Mouse (Mus musculus): Measurements from ENCODE around the gene Srsf9. TPM values are rescaled to one million over a fixed set of nuclear protein-coding genes. Genes with fewer than 3 reads are reported as not detected.

Srsf9 gene
- polyA plus RNA-seq, 1 experiment from 2014 or later: 320 TPM

DNA sequence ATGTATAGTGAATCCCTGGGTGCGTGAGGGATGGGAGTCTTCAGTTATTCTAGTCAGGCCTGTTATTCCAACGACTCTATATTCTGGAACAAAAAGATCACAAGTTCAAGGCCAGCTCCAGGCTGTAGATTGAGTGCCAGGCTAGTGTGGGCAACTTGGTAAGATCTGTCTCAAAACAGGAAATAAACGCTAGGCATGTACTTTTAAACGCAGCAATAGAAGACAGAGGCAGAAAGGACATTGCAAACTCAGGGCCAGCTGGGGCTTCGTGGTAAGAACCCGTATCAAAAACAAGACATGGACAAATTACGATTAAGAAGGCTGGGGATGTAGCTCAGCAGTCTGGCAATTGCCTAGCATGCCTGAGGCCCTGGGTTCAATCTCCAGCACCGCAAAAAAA lies 32.5 kb downstream of the Srsf9 start:
- no peak for ATAC-seq (ENCODE audit: low FRiP score, low TSS enrichment)
- H3K9ac ChIP-seq (ENCODE audit: low read depth, low read length): no peak overlapping the region
- no peaks in the 10 kb centered on the region for H3K9me3 ChIP-seq (ENCODE audit: control insufficient read depth, low read length)
- WGBS: 80% methylated on average over 8 of the region's 8 CpGs
- H3K27ac ChIP-seq (ENCODE audit: low read depth, low read length): 0 out of 2 replicates have a peak overlapping the region, but pooled peaks have one; percentile 11
- H3K27me3 ChIP-seq (ENCODE audit: control insufficient read depth, insufficient read depth, low read length): no peaks in the 10 kb centered on the region
- no peak overlapping the region for H3K4me3 ChIP-seq (ENCODE audit: low read length)
- no peaks in the 10 kb centered on the region for H3K4me1 ChIP-seq (ENCODE audit: control insufficient read depth, insufficient read depth, low read length)
- H3K4me2 ChIP-seq (replicated peaks; ENCODE audit: low read depth, low read length): no peak overlapping the region
- no peaks in the 10 kb centered on the region for H3K36me3 ChIP-seq (ENCODE audit: control insufficient read depth, insufficient read depth, low read length)

- ATAC-seq (ENCODE audit: low FRiP score, low TSS enrichment): peak; percentile 36; the same call in 1 of the 2 replicates
- no peak overlapping the region for H3K27ac ChIP-seq (ENCODE audit: low read depth, low read length)
- WGBS: 30% methylated on average over 5 of the region's 5 CpGs
These were observed 32.9 kb downstream of the Srsf9 start for GRCm38 (mm10) chr5:115359851-115360372.

DNA sequence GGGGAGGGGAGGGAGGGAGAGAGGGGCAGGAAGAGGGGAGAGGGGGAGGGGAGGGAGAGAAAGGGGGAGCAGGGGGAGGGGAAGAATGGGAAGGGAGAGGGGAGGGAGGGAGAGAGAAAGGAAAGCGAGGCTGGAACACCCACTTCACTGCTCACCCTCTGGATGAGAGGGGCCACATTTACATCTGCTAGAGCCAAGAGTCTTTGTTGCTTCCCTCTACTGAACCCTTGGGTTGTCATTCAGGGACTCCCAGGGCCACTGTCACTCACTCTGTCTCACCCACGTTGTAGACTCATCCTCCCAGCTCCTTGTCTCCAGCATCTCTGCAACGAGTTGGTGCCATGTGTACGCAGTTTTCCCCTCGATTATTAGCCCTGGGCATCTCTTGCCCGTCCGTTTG lies 35.2 kb downstream of the Srsf9 start:
- no peaks in the 10 kb centered on the region for H3K4me1 ChIP-seq (ENCODE audit: control insufficient read depth, insufficient read depth, low read length)
- ATAC-seq (ENCODE audit: low FRiP score, low TSS enrichment): no peak
- H3K36me3 ChIP-seq (ENCODE audit: control insufficient read depth, insufficient read depth, low read length): no peaks in the 10 kb centered on the region
- no peaks in the 10 kb centered on the region for H3K27me3 ChIP-seq (ENCODE audit: control insufficient read depth, insufficient read depth, low read length)
- H3K4me3 ChIP-seq (ENCODE audit: low read length): no peak overlapping the region
- no peaks in the 10 kb centered on the region for H3K9me3 ChIP-seq (ENCODE audit: control insufficient read depth, low read length)
- H3K9ac ChIP-seq (ENCODE audit: low read depth, low read length): no peak overlapping the region
- WGBS: 44% methylated on average over 7 of the region's 7 CpGs
- no peak overlapping the region for H3K27ac ChIP-seq (ENCODE audit: low read depth, low read length)
- no peak overlapping the region for H3K4me2 ChIP-seq (replicated peaks; ENCODE audit: low read depth, low read length)

More at GRCm38 (mm10) chr5:115359851-115360372, 32.9 kb downstream of the Srsf9 start:
- no peaks in the 10 kb centered on the region for H3K4me1 ChIP-seq (ENCODE audit: control insufficient read depth, insufficient read depth, low read length)
- no peaks in the 10 kb centered on the region for H3K9me3 ChIP-seq (ENCODE audit: control insufficient read depth, low read length)
- H3K36me3 ChIP-seq (ENCODE audit: control insufficient read depth, insufficient read depth, low read length): no peaks in the 10 kb centered on the region
- no peaks in the 10 kb centered on the region for H3K27me3 ChIP-seq (ENCODE audit: control insufficient read depth, insufficient read depth, low read length)
- no peak overlapping the region for H3K9ac ChIP-seq (ENCODE audit: low read depth, low read length)
- no peak overlapping the region for H3K4me2 ChIP-seq (replicated peaks; ENCODE audit: low read depth, low read length)
- no peak overlapping the region for H3K4me3 ChIP-seq (ENCODE audit: low read length)

DNA sequence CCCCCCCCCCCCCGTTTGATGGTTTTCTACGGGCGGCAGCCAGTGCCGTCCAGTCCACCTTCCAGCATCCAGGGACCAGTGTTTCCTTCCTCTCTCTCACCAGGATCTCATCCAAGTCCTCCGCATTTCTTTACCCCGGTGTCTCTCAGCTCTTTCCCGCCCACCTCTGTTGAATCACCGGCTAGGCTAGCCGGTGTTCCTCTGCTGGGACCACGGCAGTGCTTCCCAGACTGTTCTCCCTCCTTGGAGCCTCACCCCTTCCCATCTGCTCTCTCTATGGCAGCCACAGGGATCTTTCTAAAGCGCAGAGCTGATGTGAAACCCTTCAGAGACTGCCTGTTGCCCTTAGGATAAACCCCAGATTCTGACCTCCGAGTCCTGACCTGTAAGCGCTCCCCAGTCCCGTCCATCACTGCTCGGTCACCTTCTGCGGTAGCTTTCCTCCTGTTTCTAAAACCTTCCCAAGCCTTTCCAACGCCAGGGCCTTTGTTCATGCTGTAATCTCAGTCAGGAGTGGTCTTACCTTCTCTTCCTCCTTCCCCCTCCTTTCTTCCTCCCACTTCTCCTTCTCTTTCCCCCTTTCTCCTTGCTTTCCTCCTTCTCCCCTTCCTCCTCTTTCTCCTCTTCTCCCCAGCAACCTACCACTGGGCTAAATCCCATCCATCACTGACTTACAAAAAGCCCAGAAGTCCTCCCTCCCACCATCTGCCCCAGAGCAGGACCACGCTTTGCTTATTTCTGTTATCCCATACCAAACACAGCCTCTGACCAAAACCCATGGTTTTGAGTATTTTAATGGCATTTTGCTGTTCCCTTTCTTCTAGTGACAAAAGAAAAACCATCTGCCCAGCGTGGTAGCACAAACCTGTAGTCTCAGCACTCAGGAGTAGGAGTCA lies 36.1 kb downstream of the Srsf9 start:
- H3K27ac ChIP-seq (ENCODE audit: low read depth, low read length): no peak overlapping the region
- no peak overlapping the region for H3K9ac ChIP-seq (ENCODE audit: low read depth, low read length)
- H3K9me3 ChIP-seq (ENCODE audit: control insufficient read depth, low read length): no peaks in the 10 kb centered on the region
- no peak overlapping the region for H3K4me3 ChIP-seq (ENCODE audit: low read length)
- ATAC-seq (ENCODE audit: low FRiP score, low TSS enrichment): no peak
- WGBS: 20% methylated on average over 19 of the region's 19 CpGs
- H3K27me3 ChIP-seq (ENCODE audit: control insufficient read depth, insufficient read depth, low read length): no peaks in the 10 kb centered on the region
- no peak overlapping the region for H3K4me2 ChIP-seq (replicated peaks; ENCODE audit: low read depth, low read length)
- no peaks in the 10 kb centered on the region for H3K4me1 ChIP-seq (ENCODE audit: control insufficient read depth, insufficient read depth, low read length)
- H3K36me3 ChIP-seq (ENCODE audit: control insufficient read depth, insufficient read depth, low read length): no peaks in the 10 kb centered on the region

DNA sequence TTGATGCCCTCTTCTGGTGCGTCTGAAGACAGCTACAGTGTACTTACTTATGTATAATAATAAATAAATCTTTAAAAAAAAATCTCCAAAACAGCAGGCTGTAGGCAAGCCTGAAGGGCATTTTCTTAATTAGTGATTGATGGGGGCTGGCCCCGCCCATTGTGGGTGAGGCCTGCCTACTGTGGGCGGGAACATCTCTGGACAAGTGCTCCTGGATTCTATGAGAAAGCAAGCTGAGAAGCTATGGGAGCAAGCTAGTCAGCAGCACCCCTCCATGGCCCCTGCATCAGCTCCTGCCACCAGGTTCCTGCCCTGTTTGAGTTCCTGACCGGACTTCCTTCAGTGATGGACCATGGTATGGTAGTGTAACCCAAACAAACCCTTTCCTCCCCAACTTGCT lies 37.8 kb downstream of the Srsf9 start:
- no peaks in the 10 kb centered on the region for H3K9me3 ChIP-seq (ENCODE audit: control insufficient read depth, low read length)
- no peak overlapping the region for H3K27ac ChIP-seq (ENCODE audit: low read depth, low read length)
- ATAC-seq (ENCODE audit: low FRiP score, low TSS enrichment): no peak
- no peaks in the 10 kb centered on the region for H3K4me1 ChIP-seq (ENCODE audit: control insufficient read depth, insufficient read depth, low read length)
- no peak overlapping the region for H3K4me3 ChIP-seq (ENCODE audit: low read length)
- no peak overlapping the region for H3K9ac ChIP-seq (ENCODE audit: low read depth, low read length)
- H3K4me2 ChIP-seq (replicated peaks; ENCODE audit: low read depth, low read length): no peak overlapping the region
- no peaks in the 10 kb centered on the region for H3K36me3 ChIP-seq (ENCODE audit: control insufficient read depth, insufficient read depth, low read length)
- 87% methylated on average over 4 of the region's 4 CpGs for WGBS
- H3K27me3 ChIP-seq (ENCODE audit: control insufficient read depth, insufficient read depth, low read length): no peaks in the 10 kb centered on the region

- H3K4me1 ChIP-seq (ENCODE audit: control insufficient read depth, insufficient read depth, low read length): peaks cover 3% of the 10 kb centered on the region
- H3K9me3 ChIP-seq (ENCODE audit: control insufficient read depth, low read length): no peaks in the 10 kb centered on the region
- WGBS: 20% methylated on average over 9 of the region's 9 CpGs
- no peak overlapping the region for H3K27ac ChIP-seq (ENCODE audit: low read depth, low read length)
- H3K4me2 ChIP-seq (replicated peaks; ENCODE audit: low read depth, low read length): no peak overlapping the region
- ATAC-seq (ENCODE audit: low FRiP score, low TSS enrichment): peak; percentile 53; the same call in 1 of the 2 replicates
- no peaks in the 10 kb centered on the region for H3K36me3 ChIP-seq (ENCODE audit: control insufficient read depth, insufficient read depth, low read length)
- no peak overlapping the region for H3K4me3 ChIP-seq (ENCODE audit: low read length)
- H3K9ac ChIP-seq (ENCODE audit: low read depth, low read length): no peak overlapping the region
- H3K27me3 ChIP-seq (ENCODE audit: control insufficient read depth, insufficient read depth, low read length): no peaks in the 10 kb centered on the region
These were observed 44.8 kb downstream of the Srsf9 start for GRCm38 (mm10) chr5:115371736-115372135.

DNA sequence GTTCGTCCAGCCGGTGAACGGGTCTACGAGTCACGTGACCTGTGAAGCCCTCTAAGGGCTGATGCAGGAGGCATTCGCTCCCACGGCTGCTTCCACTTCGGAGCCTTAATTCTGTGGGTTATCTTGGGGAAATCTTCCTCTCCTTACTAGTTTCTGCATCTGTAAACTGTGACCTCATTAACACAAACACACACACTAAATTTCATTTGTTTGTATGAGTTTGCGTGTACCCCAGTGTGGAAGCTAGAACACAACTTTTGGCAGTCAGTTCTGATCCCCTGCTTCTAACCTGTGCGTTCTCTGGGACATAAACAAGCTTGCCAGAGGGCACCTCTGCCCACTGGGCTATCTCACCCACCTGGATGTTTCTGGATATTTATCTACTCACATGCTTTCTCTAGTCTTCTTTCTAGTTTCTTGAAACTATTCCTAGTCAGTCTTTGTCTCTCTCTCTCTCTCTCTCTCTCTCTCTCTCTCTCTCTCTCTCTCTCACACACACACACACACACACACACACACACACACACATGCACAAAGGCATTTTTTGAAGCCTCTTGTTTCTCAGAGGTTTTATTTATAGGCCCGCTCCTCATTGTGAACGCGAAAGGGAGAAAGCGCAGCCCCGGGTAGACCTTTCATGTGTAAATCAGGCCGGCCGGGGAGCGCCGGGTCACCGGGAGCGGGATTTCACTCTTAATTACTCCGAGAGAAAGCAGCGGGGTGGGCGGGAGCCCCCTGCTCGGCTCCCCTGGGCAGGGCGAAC lies 46.6 kb downstream of the Srsf9 start:
- no peaks in the 10 kb centered on the region for H3K36me3 ChIP-seq (ENCODE audit: control insufficient read depth, insufficient read depth, low read length)
- H3K9me3 ChIP-seq (ENCODE audit: control insufficient read depth, low read length): no peaks in the 10 kb centered on the region
- 10% methylated on average over 26 of the region's 26 CpGs for WGBS
- no peaks in the 10 kb centered on the region for H3K27me3 ChIP-seq (ENCODE audit: control insufficient read depth, insufficient read depth, low read length)
- peak overlapping the region; percentile 20 for H3K4me3 ChIP-seq (ENCODE audit: low read length)
- H3K4me1 ChIP-seq (ENCODE audit: control insufficient read depth, insufficient read depth, low read length): peaks cover 3% of the 10 kb centered on the region
- peak overlapping the region; percentile 51; the same call in 1 of the 2 replicates for H3K9ac ChIP-seq (ENCODE audit: low read depth, low read length)
- H3K27ac ChIP-seq (ENCODE audit: low read depth, low read length): peak overlapping the region; percentile 66; the same call in 1 of the 2 replicates
- peak overlapping the region; percentile 50 for H3K4me2 ChIP-seq (replicated peaks; ENCODE audit: low read depth, low read length)
- ATAC-seq (ENCODE audit: low FRiP score, low TSS enrichment): peak; percentile 84

DNA sequence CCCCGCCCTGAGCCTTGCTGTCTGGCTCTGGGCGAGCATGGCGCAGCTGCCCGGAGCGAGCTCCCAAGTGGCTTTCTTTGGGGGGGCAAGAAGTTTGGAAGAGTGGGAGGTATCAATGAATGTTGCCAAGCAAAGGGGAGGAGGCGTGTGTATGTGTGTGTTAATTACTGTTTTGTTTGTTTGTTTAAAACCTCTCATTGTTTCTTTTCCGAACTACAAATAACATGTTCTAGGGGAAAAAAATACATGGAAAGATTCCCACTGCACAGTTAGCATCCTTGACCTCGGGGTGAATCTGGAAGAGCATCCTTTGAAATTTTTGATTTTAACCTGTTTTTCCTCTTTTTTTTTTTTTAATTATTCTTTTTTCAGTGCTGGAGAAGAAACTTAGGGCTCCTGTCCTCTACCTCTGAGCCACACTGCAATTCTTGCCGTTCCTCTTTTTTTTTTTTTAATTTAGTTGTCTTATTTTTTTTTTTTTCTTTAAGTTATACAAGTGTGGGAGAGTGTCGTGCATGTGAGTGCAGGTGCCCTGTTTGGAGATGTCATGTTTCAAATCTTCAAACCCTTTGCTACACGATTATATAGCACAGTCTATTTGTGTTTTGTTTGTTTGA lies 47.3 kb downstream of the Srsf9 start:
- H3K4me3 ChIP-seq (ENCODE audit: low read length): peak overlapping the region; percentile 20
- no peaks in the 10 kb centered on the region for H3K36me3 ChIP-seq (ENCODE audit: control insufficient read depth, insufficient read depth, low read length)
- peaks cover 3% of the 10 kb centered on the region for H3K4me1 ChIP-seq (ENCODE audit: control insufficient read depth, insufficient read depth, low read length)
- H3K9me3 ChIP-seq (ENCODE audit: control insufficient read depth, low read length): no peaks in the 10 kb centered on the region
- no peaks in the 10 kb centered on the region for H3K27me3 ChIP-seq (ENCODE audit: control insufficient read depth, insufficient read depth, low read length)
- H3K4me2 ChIP-seq (replicated peaks; ENCODE audit: low read depth, low read length): peak overlapping the region; percentile 50
- peak overlapping the region; percentile 66; the same call in 1 of the 2 replicates for H3K27ac ChIP-seq (ENCODE audit: low read depth, low read length)
- ATAC-seq (ENCODE audit: low FRiP score, low TSS enrichment): no peak
- H3K9ac ChIP-seq (ENCODE audit: low read depth, low read length): peak overlapping the region; percentile 51; the same call in 1 of the 2 replicates
- WGBS: 11% methylated on average over 11 of the region's 11 CpGs

Data from kidney, embryonic 14.5 days (tissue).